Mouse (Mus musculus) cerebellum, postnatal 36 days (tissue): ENCODE measurements around the gene Slc25a21.

Experiments used
- DNase-seq, 2 experiments: peaks; one replicate each; pipeline ENCODE4 v3.0.0; 2021 to 2022; ENCODE audit warnings: mixed read lengths in 2 of 2

The Slc25a21 gene

DNA sequence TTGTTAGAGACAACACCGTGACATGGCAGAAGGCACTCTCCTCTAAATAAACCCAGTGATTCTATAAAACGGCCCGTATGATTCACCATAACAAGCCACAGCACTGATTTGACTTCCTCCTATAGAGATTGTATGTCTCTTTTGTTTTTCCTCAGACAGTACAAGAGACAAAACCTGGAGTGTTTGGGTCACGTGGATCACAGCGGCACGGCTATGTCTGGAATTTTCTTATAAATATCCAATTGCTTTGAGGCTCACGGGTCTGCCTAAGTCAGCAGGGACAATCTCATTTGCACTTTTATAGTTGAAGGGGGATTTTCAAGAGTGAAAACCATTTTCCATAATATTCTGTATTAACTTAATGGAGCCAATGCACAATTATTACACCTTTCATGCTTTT, 320.7 kb downstream of the Slc25a21 start:
- DNase-seq = no peak

DNA sequence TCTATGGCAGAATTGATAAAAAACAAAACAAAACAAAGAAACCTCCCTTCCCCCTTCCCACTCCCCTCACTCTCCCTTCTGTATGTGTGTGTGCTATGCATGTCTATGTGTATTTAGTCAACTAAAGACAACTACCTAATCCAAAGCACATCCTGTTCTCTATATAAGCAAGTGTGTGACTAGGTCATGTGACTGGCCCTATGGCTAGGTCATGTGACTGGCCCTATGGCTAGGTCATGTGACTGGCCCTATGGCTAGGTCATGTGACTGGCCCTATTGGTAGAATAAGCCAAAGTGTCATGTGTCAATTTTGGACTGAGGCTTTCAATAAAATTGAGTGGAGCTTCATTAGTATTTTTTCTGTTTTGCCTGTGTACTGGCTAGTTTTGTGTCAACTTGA, 324.1 kb downstream of the Slc25a21 start:
- no peak for DNase-seq

DNA sequence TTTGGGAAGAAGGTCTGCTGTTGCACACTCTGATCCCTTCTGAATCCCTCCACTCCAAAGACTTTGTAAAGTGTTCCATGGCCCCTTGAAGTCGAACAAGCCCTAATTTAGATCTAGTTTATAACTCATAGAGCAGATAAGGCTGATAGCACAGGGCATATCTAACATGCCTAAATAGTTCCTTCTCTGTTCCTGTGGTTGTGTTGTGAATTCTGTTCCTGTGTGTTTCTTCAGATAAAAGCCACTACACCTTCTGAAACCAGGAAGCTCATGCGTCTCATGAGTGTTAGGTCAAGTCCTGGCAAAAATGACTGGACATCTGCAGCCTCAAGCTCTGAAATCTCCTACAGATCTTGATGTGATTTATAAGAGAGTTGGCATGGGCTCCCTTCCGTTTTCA, 326.7 kb downstream of the Slc25a21 start:
- DNase-seq = no peak

DNA sequence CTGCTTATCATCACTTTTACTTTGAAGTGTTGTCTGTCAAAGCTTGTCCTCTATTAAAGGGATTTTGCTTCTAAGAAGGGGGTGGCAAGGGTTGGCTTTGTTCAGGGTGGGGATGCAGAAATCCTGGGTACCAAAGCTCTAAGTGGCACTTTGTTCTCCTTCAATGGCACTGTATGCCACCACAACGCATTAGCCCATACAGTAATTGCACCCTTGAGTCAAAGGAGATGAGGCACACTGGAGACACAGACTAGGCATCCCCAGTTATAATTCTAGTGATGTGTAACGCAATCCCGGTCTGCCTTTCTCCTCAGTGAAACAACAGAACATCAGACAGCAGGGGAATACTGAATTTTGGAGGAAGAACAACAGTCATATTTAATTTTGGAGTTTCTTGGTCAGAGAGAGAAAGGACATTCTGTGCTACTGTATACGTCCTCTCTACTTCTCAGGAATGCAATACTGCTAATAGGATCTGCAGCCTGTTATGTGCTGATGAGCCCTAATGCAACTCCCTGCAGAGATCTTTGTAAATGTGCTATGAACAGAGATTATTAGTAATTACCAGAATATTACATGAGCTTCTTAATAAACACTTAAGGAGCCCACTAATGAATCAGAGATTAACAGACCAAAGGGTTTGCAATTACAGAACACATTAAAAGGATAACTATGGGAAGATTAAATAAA, 333.3 kb downstream of the Slc25a21 start:
- no peak for DNase-seq

DNA sequence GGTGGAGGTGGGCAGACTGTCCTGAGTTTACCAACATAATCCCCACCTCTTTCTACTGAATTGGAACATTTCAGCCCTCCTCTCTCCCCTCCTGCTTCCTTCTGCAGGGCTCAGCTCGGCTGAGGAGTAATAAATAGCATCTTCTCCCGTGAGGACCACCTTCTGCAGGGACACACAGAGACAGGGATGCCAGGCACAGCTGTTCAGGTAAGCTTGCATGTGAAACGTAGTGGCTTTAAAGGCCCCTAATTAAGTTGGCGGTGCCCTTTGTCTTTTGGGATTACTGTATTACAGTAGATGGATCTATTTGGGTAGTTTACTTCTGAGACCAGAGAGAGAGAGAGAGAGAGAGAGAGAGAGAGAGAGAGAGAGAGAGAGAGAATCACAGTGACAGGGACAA, 344.6 kb downstream of the Slc25a21 start:
- no peak for DNase-seq

DNA sequence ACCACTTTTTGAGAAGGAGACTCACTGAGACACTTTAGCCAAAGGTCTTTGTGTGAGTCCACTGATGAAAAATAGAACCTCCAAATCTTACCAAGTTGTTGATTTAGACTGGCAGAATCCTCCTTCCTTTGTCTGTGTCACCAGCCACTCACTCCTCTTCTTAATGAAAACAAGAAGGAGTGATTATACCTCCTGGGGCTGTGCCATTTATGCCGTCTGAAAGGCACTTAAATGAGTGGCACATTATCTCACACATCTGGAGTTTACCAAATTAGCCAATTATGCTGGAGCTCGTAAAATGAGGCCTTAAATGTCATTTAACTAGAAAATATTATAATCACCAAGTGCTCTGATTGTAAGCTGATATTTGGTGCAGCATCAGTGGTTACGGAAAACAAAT, 345.8 kb downstream of the Slc25a21 start:
- DNase-seq = no peak

DNA sequence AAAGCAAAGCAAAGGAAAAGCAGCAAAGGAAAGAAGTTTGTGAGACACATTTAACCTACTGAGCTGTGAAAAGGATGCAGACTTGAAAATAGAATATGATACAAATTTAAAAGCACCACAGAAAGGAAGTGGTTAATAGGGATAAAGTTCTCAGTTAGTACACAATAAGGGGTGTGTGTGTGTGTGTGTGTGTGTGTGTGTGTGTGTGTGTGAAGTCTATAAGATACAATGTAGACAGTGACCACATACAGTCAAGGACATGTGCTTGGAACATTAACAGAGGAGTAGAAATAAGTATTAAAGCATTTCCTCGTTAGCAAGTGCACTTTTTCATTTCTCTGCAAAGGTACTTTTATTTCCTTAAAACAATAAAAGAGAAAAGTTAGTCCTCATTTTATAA, 367.3 kb downstream of the Slc25a21 start:
- no peak for DNase-seq

DNA sequence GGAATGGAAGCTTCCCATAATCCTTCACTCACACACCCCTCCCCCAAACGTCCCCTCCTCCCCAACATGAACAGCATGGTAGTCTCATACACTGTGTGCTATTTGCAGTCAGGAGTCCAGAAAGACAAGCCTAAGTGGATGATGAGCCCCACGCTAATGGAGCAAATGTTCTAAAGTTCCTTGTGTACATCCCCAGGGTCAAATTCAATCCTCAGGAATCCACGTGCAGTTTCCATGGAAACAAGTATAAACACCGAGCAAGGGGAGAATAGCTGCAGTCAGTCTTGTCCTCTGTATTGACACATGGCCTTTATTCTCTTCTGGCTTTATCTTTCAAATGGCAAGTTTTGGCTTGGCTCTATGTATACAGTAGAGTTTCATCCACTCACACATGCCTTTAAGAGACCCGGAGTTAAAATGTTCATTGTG, 367.8 kb downstream of the Slc25a21 start:
- no peak for DNase-seq

DNA sequence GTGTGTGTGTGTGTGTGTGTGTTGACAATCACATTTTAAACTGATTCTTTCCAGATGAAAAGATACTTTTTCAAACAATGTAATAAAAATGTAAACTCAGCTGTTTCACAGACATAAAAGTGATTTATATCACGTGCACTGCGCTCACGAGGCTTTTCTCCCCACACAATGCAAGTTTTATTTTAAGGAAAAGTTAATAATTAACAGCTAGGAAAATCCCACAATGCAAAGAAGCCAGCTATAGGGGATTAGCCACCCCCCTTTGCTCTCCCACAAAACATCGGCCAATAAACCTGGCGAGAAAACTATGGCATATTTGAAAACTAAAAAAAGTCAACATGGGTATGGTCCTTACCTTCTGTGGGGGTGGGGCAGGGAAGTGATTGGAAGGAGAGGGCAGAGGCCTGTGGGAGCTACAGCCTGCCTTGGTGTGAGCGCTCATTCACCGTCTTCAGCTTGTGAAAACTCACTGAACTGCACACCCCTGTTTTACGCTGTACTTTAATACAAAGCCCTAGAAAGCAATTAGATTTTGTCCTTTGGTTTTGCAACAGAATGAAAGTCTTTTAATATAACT, 369.4 kb downstream of the Slc25a21 start:
- DNase-seq = no peak

DNA sequence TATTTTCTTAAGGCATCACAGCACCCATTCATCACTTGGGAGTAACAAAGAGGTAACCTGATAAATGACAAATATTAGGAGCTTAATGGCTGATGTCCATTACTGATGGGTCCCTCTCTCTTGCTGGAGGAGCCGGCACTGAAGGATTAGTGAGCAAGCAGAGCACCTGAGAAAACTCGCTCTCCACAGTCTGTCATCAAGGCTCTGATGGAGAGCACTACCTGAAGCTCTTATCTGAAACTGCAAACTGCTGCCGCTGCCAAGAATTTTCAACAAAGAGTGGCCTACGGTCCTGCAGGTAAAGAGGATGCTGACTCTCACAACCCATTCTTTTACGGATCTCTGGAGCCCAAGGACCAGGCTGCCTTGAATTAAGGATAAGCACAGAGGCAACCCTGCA, 372.6 kb downstream of the Slc25a21 start:
- no peak for DNase-seq

DNA sequence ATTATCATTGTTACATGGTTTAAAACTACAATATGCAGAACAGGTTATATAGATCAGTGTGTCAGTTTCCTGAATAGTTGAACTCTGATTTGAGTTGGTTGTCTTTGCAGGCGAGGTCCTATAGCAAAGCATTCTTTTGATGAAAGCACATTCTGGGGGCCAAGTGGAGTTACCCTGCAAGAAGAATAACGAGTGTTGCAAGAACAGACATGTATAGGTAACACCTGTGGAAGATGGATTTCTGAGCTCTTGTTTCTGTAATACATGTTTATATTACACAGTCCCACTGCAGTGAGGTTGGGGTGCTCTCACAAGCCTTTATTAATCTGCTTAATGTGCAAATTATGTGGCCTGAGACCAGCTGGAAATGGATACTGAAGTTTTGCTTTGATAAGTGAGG, 375.1 kb downstream of the Slc25a21 start:
- no peak for DNase-seq

DNA sequence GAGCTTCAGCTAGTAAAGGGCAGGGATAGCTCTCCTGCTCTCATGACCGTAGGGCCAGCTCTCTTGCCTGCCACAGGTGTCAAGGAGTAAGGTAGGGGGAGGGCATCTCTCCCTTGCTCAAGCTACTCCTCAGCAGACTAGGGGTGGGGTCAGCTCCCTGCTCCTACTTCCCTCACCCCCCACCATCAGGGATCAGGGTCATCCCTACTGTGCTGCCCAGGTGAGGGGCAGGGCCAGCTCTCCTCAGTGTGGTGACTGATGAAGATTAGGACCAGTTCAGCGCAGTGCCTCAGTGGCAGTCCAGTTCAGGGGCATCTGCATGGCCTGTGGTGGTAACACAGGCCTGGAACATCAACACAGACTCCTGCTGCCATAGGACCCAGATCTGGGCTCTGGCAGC, 376.7 kb downstream of the Slc25a21 start:
- DNase-seq = no peak

DNA sequence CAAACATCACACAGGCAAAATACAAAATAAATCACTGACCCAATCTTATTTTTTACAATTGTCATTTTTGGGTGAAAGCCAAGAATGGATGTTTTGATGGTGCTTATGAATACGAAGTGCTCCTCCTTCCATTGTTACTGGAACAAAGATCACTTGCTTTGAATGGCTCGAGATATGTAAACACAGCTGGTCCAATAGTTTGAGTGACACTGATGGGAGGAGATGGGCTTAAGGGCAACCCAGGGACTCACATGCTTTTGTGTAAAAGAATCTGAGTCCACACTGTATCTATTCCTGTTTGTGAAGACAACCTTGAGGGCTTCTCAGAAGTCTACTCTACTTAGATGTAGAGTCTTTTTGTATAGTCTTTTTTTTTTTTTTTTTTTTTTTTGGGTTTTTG, 389.8 kb downstream of the Slc25a21 start:
- no peak for DNase-seq

DNA sequence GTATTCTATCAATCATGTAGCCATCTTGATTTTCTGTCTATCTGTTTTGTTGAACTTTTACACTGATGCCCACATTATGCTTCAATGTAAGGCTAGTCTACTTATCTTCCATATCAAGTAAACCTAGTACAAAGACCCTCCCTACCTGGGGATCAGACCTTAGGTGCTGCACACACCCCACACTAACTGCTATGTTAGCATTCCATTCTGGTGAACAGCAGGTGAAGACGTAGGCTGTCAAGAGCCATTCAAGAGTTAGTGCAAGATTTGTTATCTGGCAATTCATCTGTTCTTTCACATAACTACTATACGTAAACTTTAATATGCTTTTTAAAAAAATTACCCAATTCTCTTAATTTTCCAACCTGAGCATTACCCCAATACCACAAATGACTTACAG, 390.2 kb downstream of the Slc25a21 start:
- DNase-seq = no peak

DNA sequence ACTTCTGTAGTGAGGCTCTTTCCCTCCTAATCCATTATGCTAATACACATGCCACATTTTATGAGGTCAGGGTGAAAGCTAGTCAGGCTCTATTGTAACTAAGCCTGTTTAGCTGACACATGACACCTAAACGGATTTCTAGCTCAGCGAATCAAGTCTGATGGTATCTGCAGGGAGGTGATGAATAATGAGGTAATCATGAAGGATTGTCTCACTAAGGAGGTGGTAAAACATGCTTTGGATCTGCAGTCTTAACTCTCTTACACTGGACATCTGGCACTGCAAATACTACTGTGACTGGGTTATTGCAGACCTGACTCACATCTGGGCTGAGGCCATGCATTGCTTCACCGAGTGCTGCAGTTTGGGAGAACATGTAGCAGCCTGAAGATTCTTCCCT, 392.8 kb downstream of the Slc25a21 start:
- no peak for DNase-seq

DNA sequence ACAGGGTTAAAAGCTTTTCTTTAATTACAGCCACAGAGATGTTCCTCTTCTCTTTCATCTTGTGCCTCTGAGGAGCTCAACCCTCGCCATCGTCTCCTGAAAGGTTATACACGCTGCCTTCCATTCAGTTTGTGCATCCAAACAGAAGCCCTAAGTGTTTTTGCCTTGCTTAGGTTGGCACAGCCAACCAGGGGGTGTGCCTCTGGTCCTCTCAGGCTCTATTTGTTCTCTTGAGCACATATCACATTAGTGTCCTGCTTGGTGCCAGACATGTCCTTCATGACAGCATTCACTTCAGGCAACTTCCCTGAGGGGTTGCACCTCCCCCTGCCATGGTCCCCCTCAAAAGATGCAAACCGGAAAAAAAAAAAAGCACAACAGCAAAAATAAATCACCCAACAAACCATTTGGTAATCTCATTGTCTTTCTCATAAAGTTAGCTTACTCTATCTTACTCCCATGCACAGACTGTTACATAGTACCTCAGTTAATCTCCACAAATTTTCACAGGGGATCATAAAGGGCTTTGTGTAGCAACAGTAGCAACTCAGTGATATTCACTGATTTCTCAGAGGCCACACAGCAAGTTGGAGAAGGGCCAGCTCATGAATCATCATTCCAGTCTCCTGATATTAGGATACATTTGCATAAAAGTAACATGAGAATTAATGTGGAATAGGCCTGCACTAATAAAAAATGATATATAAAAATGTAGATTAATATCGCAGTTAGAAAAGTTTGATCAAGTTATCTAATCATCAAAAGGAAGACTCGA, 398.4 kb downstream of the Slc25a21 start:
- DNase-seq = no peak

DNA sequence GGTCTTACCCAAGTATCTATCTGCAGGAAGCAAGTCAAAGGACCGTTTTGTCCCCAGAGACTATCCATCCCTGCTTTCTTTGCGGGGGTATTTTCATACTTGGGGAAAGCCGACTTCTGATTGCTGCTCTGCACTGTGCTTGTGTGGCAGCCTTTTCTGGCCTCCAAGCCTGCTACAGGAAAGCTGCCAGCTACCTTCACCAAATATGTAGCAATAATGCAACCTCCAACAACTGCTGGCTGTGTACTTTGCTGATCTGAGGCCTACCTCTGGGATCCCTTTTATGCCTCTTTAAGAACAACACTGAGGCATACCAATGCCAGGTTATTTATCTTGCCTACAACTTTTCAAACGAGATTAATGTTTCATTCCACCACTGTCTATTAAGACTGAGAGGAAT, 408.0 kb downstream of the Slc25a21 start:
- DNase-seq = no peak

DNA sequence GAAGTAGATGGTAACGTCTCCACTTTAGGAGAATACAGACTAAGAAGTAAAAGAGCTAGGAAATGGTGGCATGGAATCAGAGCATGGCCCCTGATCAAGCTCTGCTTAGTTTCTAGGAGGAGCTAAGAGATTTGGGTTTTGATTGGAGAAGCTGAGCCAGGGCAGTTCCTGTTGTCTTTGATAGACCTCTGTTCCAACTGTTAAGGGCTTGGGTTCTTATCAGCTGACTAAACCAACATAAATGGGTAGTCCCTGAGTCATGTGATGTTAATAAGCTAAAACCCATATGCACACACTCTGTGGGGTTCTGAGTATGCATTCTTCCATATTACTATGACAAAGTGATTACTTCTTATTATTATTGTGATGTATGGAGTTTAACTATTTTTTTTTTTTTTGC, 412.0 kb downstream of the Slc25a21 start:
- no peak for DNase-seq

DNA sequence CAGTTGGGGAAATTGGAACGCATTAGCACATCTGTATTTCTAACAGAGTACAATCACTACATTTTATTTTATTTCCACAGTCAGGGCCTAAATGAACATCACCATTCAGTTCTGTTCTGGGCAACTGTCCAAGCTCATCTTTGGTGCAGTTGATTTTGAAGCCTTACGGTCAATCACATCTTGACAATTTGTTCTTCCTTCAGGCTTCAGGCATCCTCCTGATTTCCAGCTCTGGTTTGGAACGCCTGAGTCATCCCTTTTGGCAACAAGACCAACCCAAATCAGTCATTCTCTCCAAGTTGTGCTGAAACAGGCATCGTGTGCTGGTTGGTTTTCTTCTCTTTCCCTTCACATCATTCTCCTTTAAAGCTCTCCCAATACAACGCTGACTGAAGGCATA, 416.1 kb downstream of the Slc25a21 start:
- no peak for DNase-seq

DNA sequence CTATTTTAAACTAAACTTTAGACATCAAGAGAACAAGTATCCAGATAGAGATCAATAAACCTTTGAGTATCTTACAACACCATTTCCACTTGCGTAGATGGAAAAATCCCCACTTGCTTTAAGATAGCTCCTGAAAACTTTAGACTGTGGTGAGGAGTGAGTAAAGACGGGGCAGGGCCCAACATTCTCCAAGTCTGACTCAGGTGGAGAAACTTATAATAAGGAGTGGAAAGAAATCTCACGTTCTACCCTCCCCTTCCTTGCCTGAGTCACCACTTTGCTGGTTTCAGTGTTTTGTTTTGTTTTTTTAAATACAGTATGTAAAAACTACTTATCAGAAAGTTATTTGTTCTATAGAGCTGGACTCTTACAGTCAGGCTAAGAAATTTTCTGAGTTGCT, 417.7 kb downstream of the Slc25a21 start:
- no peak for DNase-seq

DNA sequence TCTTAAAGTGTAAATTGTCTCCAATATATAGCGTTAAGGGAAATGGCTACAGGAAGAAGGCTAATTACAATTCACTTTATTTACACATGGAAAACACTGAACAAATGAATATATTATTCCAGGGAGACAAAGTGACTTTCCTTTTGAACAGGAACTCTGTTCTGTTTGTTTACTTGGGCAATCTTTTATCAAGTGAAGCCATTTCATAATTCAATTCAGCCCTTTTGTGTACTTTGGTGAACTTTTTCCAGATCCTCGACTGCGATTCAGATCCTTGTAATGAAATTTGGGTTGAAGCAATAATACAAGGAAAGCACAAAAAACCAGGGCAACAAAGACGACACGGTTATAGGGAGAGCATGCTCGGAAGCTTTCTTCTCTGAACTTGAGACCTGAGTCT, 423.3 kb downstream of the Slc25a21 start:
- DNase-seq = no peak

DNA sequence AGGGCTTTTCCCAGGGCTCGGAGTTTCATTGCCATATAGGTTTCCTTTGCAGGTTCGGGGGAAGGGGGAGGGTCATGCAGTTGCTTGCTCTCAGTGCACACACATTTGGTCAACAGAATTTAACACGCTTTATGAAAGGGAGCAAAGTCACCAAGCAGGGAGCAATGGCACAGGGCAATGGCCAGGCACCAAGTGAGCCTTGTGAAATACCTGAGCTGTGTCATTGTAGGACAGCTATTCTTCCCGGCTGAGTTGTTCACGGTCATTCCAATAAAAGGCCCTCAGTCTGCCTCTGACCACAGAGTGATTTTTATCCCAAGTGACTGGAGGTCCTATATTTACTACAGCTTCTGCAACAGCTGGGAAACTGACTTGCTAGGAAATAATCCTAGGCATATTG, 427.9 kb downstream of the Slc25a21 start:
- no peak for DNase-seq

DNA sequence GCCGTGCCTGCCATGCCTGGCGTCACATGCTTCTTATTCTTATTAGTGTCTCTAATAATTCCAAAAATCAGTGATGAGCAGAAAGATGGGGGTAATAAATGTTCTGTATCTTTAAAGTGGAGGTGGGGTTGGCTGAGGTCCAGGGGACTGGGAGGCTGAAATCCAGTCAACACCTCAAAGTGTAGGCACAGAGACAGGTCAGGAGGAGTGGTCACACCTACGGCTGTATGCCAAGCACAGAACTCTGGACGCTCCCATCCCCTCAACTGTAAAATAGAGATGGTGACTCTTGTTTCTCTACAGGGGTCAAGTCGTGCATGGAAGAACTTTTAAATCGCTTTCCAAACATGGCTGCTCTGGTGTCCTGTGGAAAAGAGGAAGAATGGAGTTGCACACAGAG, 429.8 kb downstream of the Slc25a21 start:
- no peak for DNase-seq

DNA sequence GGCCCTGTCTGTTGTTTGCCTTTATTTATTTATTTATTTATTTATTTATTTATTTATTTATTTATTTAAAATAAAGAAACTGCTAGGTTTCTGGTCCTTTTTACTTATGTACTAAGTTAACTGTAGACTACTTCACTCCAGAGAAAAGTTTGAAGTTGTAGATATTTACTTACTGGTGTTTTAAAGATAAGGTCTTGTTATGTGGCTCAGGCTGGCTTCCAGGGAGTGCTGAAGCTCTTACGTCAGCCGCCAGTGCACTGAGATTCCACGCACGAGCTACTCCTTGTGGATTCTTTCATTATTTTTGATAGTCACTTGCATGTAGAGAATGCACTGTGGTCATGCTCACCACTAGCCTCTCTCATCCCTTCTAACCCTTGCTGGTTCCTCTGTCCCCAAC, 460.2 kb downstream of the Slc25a21 start:
- no peak for DNase-seq
